ENCODE assay signal across 9 mouse cellular contexts in the genomic region with DNA sequence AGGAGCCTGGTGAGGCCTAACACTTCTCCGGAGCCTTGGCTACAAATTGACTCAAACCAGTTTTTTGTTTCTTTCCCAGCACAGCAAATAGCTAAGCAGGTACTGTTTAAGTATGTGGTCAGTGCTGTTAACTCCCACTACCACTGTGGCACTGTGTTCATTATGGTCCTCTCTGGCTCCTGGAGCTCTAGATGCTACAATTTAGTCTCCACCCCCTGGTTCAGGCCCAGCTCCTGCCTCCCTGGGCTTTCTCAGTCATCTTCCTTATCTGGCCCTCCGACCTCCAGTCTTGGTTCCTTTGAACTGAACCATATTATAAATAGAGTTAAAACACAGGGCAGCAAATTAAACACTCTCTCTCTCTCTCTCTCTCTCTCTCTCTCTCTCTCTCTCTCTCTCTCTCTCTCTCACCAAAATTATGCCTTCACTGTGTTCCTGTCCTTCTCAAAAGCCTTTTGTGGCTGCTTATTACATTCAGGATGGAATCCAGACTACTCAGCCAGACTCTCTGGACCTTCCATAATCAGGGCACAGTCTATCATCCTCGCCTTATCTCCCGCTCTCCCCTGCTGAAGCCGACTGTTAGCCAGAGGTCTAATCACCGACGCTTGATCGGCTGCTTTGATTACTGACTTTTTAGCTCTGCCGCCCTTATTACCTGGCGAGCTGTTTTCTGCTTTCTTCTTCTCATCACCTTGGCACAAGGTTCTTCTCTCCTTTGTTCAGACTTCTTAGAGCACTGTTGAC.
A peak's percentile ranks its signal among the peaks of the same experiment; 100 is the strongest.
DNase-seq lines count a peak whose midpoint lies in the region; ATAC-seq lines count a peak whose summit lies in the region.
"Had no signal": no experiment of that assay in that cellular context is flagged by ENCODE, and none has a peak within 500 bp of the region (broad histone marks: within the 10 kb centered on the region; RNA-seq: fewer than 3 reads in every experiment).

No protein-coding gene starts in this region.

- peak overlapping the region; percentile 0; the same call in 1 of the 2 replicates for H3K4me2 ChIP-seq in heart, embryonic 15.5 days

- peak overlapping the region; percentile 18; the same call in 1 of the 2 replicates for H3K27ac ChIP-seq in heart, embryonic 15.5 days
- H3K27ac ChIP-seq in limb, embryonic 10.5 days = peak overlapping the region; percentile 32

- no peak for DNase-seq in heart, postnatal 25 days (ENCODE audit: low spot score)
- DNase-seq in testis, postnatal 14 days (ENCODE audit: low spot score) = peak; percentile 14
- DNase-seq in testis, postnatal 10 days (ENCODE audit: low spot score) = no peak
- DNase-seq in limb, embryonic 10.5 days (ENCODE audit: low spot score) = no peak
- no peak for DNase-seq in frontal cortex, adult 2 months (ENCODE audit: extremely low spot score in 1 of 2, low spot score in 1 of 2)

- H3K4me3 ChIP-seq in heart, embryonic 15.5 days = no peak overlapping the region
- no peak overlapping the region for H3K4me3 ChIP-seq in limb, embryonic 10.5 days
- H3K4me3 ChIP-seq: erythroblast, embryonic 14.5 days; heart, adult 2 months had no signal

- H3K27me3 ChIP-seq in heart, embryonic 15.5 days = no peaks in the 10 kb centered on the region
- H3K27me3 ChIP-seq in limb, embryonic 10.5 days (ENCODE audit: low read depth, poor library complexity, severe bottlenecking) = peaks cover 39% of the 10 kb centered on the region

- H3K9ac ChIP-seq in heart, embryonic 15.5 days = no peak overlapping the region

- no peak for ATAC-seq in heart, embryonic 15.5 days (replicated peaks; ENCODE audit: insufficient number of reproducible peaks, insufficient read depth, low FRiP score, low read depth)
- no peak for ATAC-seq in CD4-positive, CD25-positive, alpha-beta regulatory T cell, adult 4 months

- H3K4me1 ChIP-seq in heart, embryonic 15.5 days (replicated peaks) = peaks cover 47% of the 10 kb centered on the region
- H3K4me1 ChIP-seq in limb, embryonic 10.5 days = peaks cover 57% of the 10 kb centered on the region

- H3K36me3 ChIP-seq in heart, embryonic 15.5 days = no peaks in the 10 kb centered on the region
- H3K36me3 ChIP-seq in limb, embryonic 10.5 days = no peaks in the 10 kb centered on the region

- no peaks in the 10 kb centered on the region for H3K9me3 ChIP-seq in heart, embryonic 15.5 days (replicated peaks)
- no peaks in the 10 kb centered on the region for H3K9me3 ChIP-seq in limb, embryonic 10.5 days (replicated peaks)

- 24% methylated on average over 10 of the region's 10 CpGs for WGBS in heart, embryonic 15.5 days
- WGBS in limb, embryonic 10.5 days = 11% methylated on average over 10 of the region's 10 CpGs

- intact Hi-C loops in heart, postnatal 25 days (cut with DNase I) = loop anchor here (2.0 kb wide), 1 partner anchor 416 kb away; no protein-coding TSS in a partner anchor
